Mouse (Mus musculus): ENCODE data around the gene Zbtb32.

- TF ChIP-seq CHD2 (IDR thresholded peaks at IDR 0.05; ENCODE audit: low read depth, low read length) (no peak), MAFK (IDR thresholded peaks at IDR 0.05; ENCODE audit: insufficient read depth, low read depth, low read length) (no peak), HCFC1 (IDR thresholded peaks at IDR 0.05; ENCODE audit: borderline replicate concordance, insufficient read depth, low read length) (no peak)
These were observed 31.2 kb downstream of the Zbtb32 start for GRCm38 (mm10) chr7:30567555-30567954.

Measured in ES-E14 (cell line).